Mouse (Mus musculus): ENCODE measurements around the gene Lrrc4b.

The Lrrc4b gene

DNA sequence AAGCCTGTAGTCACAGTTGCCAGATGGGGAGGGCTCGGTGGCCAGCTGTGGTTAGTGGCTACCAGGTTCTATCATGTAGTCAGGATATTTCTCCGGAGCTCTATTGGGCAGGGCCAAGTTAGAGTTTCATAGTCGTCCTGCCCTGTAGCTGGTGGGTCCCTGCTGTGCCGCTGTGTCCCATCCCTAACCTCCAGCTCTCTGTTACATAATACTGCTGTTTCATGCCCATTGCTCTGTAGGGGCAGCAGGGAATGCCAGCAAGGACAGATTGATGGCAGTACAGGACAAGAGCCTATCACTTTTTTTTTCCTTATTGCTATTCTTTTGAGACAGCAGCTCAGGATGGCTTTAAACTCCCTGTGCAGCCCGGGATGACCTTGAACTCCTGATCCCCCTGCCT is 7.0 kb downstream of the Lrrc4b start:
- no peak for DNase-seq (ENCODE audit: extremely low read depth, low read depth, low spot score)

DNA sequence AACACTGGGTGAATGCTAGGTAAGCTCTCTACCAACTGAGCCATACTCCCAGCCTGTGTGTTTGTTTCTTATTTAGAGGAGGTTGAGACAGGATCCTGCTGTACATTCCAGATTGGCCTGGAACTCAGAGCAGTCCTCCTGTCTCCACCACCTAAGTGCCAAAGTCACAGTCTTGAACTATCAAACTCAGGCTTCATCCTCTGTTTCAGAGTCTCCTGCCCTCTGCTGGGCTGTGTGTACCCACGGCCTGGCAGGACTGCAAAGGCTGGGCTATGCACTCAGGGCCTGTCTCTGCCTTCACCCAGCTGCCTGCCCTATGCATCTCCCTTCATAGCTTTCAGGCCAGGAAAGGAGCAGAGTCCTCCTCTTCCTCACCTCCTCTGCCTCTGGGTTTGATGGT is 7.4 kb downstream of the Lrrc4b start:
- DNase-seq (ENCODE audit: extremely low read depth, low read depth, low spot score): no peak

GRCm38 (mm10) chr7:44437188-44437587 is 8.4 kb downstream of the Lrrc4b start:
- DNase-seq (ENCODE audit: extremely low read depth, low read depth, low spot score): no peak

DNA sequence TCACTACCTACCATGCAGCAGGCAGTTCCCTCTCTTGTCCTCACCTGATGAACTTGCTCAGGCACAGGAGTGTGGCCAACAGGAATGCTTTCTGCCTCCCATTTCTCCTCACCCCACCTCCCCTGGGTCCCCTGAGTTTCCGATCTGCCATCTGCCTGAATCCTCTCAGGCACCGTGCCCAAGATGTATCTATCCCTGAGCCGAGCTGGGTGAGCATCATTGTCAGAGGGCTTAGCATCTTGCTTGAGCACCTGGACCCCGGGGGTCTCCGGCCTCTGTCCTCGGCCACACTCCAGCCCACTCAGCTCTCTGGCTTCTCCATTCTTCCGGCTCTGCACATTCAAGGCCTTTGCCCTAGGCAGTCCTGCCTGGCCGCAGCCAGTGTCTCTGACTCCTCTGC is 9.1 kb downstream of the Lrrc4b start:
- DNase-seq (ENCODE audit: extremely low read depth, low read depth, low spot score): no peak

- DNase-seq (ENCODE audit: extremely low read depth, low read depth, low spot score): no peak
These were observed 10.9 kb downstream of the Lrrc4b start for GRCm38 (mm10) chr7:44439696-44440095.

DNA sequence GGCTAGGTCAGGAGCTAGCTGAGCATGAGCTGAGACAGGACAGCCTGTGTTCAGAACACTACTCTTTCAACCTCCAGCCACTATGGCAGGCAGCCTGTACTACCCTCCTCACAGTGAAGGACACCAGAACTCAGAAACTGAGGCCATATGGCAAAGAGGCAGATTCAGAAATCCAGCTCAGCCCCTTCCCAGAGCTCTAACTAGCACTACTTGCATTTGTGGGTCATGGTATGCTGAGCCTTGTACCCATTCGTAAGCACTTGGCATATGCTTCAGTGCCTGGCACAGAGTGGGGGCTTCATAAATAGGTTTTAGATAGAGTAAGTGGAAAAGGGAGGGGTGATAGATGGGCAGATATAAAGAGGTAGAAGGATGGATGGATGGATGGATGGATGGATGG is 11.7 kb downstream of the Lrrc4b start:
- DNase-seq (ENCODE audit: extremely low read depth, low read depth, low spot score): no peak

DNA sequence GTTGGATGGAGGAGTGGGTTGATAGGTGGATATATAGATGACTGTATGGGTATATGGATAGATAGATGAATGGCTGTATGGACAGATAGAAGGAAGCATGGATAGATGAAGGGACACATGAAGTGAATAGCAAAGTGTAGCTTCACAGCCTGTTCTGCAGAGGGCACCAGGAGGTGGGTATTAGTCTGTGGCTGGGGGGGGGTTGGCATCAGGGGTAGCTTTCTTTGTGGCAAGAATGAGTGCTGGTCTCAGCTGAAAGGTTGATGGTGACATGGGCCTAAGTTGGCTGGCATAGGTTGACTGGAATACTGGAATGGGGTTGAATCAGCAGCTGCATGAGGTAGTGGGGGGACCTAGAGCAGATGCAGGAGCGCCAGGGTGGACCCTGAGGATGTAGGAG is 12.4 kb downstream of the Lrrc4b start:
- DNase-seq (ENCODE audit: extremely low read depth, low read depth, low spot score): no peak

DNA sequence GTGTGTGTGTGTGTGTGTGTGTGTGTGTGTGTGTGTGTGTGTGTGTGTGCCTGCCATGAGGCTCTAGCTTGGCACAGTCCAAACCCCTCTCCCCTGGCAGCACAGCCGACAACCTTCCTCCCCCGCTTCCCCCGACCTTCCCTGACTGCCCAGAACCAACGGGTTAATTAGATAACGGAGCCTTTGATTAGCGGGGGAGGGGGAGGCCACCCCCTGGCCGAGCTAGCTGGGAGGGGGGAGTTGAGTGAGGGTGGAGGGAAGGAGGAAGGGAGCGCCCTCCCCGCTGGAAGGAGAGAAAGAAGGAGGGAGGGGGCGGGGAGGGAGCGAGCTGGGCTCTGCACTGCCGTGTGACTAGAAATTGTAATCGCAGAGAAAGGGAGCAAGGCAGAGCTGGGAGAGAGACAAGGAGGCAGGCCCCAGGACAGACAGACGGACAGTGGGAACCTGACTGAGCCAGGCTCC is 12.9 kb downstream of the Lrrc4b start:
- DNase-seq (ENCODE audit: extremely low read depth, low read depth, low spot score): no peak

DNA sequence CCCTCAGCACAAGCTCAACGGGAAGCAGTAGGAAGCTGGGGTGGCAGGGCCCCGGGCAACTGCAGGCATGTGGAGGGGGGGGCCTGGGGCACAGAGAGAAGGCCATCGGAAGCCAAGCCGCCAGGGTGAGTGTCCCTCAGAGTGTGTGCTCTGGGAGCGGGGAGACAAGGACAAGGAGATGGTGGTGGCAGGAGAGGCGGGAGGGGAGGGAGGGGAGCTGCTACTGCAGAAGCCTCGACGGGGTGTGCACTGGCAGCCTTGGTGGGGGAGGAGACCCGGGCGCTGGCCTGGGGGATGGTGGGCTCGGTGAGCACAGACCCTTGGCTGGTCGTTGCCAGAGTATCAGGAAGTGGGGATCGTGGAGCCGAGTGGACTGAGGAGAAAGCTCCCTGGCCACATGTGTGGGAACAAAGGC is 13.6 kb downstream of the Lrrc4b start:
- DNase-seq (ENCODE audit: extremely low read depth, low read depth, low spot score): no peak

DNA sequence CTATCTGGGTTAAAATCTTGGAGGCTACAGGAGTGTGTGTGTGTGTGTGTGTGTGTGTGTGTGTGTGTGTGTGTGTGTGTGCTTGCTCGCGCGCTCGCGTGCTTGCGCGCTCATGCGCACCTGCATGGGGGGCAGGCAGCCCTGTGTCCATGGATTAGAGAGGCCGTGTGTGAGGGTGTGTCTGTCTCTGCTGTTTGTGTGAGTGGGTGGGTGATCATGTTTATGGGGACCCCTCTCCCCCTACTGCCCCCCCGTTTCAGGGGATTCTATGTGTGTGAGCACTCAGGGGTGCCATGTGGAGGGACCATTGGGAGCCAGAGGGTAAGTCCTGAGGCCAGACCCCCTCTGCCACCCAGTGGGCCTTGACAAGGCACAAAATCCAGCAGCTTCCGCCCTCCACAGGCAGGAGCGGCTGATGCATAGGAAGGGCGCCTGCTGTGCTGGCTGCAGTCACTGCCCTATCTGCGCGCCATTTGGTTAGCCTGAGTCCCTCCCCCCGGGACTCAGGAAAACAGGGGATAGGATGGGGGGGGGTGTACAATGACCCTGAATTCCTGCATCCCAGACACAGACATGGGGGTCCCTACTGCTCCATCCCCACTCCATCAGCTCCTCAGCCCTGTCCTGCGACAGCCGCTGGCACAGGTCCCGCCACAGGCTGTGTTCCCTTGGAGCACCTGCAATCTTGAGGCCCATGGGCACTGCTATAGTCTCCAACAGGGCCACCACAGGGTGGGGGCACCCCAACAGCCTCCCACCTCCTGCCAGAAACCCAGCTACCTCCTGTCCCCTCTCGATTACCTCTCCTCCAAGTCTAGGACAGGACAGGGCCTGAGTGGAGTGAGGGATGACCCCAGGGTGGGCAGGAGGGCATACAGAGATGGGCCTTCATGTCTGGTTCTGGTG is 14.7 kb downstream of the Lrrc4b start:
- DNase-seq (ENCODE audit: extremely low read depth, low read depth, low spot score): no peak

DNA sequence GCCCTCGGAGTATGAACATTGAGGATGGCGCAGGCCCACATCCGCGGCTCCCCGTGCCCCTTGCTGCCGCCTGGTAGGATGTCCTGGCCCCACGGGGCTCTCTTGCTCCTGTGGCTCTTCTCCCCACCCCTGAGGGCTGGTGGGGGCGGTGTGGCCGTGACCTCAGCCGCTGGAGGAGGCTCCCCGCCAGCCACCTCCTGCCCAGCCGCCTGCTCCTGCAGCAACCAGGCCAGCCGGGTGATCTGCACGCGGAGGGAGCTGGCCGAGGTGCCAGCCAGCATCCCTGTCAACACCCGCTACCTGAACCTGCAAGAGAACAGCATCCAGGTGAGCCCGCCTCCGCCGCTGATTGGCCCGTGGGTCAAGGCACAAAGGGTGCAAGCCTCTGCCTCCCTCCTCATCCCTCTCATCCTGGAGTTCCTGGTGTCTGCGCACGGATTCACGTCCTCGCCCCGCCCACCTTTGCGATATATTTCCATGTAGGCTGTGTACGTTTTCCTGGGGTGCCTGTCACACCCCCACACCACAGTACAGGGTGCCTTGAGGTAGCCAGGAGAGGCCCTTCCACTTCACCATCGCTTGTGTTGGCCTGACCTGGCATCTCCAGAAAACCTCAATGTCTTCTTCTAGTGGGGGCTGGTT is 16.2 kb downstream of the Lrrc4b start:
- DNase-seq (ENCODE audit: extremely low read depth, low read depth, low spot score): no peak

DNA sequence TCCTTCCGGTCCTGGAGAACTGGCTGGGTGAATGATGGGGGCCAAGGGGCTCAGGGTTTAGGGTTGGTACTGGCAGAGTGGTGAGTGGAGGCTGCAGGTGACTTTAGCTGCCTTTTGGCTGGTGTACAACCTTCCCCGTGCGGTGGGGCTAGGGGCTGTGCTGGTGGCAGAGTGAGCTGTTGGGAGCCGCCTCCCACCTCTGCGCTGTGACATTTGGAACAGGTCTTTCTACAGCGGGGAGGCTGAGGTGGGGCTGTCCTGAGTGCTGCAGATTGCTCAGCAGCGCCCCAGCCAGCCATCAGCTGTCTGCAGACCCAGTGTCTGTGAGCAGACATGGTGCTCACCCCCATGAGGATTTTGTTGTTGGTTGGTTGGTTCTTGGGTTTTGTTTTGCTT is 16.7 kb downstream of the Lrrc4b start:
- no peak for DNase-seq (ENCODE audit: extremely low read depth, low read depth, low spot score)

- DNase-seq (ENCODE audit: extremely low read depth, low read depth, low spot score): no peak
These were observed 17.4 kb downstream of the Lrrc4b start for GRCm38 (mm10) chr7:44446070-44446855.

GRCm38 (mm10) chr7:44453256-44453655 is 24.4 kb downstream of the Lrrc4b start:
- DNase-seq (ENCODE audit: extremely low read depth, low read depth, low spot score): no peak

DNA sequence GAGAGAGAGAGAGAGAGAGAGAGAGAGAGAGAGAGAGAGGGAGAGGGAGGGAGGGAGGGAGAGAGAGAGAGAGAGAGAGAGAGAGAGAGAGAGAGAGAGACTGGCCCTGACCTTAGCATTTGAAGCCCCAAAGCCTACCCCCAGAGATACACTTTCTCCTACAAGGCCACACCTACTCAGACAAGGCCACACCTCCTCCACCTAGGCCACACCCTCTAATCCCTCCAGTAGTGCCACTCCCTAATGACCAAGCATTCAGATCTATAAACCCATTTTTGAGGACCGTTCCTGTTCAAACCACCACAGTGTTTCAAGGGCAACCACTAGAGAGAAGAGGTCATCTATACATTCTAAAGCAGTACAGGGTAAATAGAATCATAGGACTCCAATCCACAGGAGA is 27.5 kb downstream of the Lrrc4b start:
- DNase-seq (ENCODE audit: extremely low read depth, low read depth, low spot score): no peak

- no peak for DNase-seq (ENCODE audit: extremely low read depth, low read depth, low spot score)
These were observed 31.2 kb downstream of the Lrrc4b start for GRCm38 (mm10) chr7:44460067-44460466.

GRCm38 (mm10) chr7:44460767-44461502 is 32.1 kb downstream of the Lrrc4b start:
- DNase-seq (ENCODE audit: extremely low read depth, low read depth, low spot score): no peak

DNA sequence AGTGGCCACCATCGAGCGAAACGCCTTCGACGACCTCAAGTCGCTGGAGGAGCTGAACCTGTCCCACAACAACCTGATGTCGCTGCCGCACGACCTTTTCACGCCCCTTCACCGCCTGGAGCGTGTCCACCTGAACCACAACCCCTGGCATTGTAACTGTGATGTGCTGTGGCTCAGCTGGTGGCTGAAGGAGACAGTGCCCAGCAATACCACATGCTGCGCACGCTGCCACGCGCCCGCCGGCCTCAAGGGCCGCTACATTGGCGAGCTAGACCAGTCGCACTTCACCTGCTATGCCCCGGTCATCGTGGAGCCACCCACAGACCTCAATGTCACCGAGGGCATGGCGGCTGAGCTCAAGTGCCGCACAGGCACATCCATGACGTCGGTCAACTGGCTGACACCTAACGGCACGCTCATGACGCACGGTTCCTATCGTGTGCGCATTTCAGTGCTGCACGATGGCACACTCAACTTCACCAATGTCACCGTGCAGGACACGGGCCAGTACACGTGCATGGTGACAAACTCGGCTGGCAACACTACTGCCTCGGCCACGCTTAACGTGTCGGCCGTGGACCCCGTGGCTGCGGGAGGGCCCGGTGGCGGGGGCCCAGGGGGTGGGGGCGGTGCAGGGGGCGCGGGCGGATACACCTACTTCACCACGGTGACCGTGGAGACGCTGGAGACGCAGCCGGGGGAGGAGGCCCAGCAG is 32.8 kb downstream of the Lrrc4b start:
- DNase-seq (ENCODE audit: extremely low read depth, low read depth, low spot score): no peak

GRCm38 (mm10) chr7:44462218-44463055 is 33.6 kb downstream of the Lrrc4b start:
- DNase-seq (ENCODE audit: extremely low read depth, low read depth, low spot score): no peak

All from fat pad, adult 2 months (tissue).